Mouse (Mus musculus): ENCODE data around the gene Ints3.

Ints3 gene

GRCm38 (mm10) chr3:90357959-90358358 is 75.5 kb downstream of the Ints3 start:
- DNase-seq (ENCODE audit: low read depth, low spot score), result no peak

GRCm38 (mm10) chr3:90347847-90348246 is 85.6 kb downstream of the Ints3 start:
- DNase-seq (ENCODE audit: low read depth, low spot score), result no peak

- peak; percentile 7 for DNase-seq (ENCODE audit: low read depth, low spot score)
These were observed 90.6 kb downstream of the Ints3 start for GRCm38 (mm10) chr3:90342853-90343252.

All from mesoderm, embryonic 11.5 days (tissue).